Mouse (Mus musculus): ENCODE measurements around the gene Smc5.

Gene Smc5

DNA sequence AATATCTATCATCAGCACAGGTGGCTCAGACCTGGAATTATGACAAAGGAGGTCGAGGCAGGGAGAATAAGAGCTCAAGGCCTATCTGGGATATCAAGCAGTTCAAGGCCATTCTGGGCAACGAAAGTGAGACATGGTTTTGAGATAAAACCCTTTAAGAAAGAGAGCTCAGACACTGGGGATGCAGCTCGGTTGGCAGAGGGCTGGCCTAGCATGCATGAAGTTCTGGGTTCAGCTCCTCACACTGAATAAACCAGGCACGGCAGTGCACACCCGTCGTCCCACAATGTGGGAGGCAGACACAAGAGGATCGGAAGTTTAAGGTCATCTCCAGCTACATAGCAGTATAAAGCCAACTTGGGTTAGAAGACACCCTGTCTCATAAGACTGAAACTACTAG, 84.7 kb downstream of the Smc5 start:
- WGBS, result 86% methylated on average over 7 of the region's 7 CpGs

DNA sequence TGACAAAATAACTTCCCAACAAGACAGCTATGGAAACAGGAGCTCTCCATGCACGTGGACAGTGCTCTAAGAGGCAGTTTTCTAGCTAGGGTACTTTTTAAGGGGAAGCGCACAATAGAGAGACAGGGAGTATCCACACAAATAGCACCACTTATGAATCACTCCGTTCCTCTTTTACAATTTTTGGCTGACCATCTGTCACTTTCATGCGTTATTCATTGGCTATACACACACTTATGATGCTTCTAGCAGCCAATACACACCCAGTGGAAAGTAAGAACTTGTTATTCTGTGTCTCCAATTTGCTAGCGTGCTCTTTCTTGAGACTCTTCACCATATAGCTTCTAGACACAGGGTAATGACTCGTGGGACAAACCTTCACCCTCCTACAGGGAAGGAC, 86.0 kb downstream of the Smc5 start:
- 60% methylated on average over 6 of the region's 6 CpGs for WGBS

DNA sequence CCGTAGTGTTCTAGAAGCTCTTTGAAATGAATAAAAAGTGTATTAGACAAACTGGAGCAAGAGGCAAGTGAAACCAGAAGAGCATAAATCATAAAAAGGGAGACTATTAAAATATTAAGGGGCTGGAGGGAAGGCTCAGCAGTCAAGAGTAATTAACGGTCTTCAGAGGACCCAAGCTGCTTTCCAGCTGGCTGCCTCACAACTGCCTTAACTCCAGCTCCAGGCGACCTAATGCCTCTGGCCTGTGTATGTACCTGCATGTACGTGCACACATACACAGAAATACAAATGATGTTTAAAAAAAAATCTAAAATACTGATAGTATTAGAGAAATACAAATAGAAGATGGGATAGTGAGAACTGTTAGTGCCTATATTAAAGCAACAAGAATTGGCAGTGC, 89.6 kb downstream of the Smc5 start:
- WGBS, result 86% methylated on average over 4 of the region's 4 CpGs

DNA sequence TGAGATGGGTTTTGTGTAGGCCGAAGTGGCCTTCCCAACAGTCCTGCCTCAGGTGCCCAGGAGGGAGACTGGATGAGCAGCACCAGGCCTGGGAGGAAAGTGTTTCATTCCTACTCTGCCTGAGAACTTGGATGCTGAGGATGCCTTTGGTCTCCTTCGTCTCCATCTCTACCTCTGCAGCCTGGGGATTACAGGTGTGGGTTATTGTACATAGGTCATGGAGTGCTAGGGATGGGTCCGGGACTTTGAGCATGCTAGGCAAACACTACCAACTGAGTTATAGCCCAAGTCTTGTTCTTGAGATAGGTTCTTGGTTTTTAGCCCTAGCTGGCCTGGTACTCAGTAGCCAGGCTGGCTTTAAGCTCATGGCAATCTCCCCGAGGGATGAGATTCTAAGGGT, 90.2 kb downstream of the Smc5 start:
- 97% methylated on average over 4 of the region's 4 CpGs for WGBS

- 77% methylated on average over 3 of the region's 3 CpGs for WGBS
Measured at GRCm38 (mm10) chr19:23178533-23178932, 95.2 kb downstream of the Smc5 start.

- WGBS, result 86% methylated on average over 2 of the region's 2 CpGs
Measured at GRCm38 (mm10) chr19:23175511-23175910, 98.2 kb downstream of the Smc5 start.

- WGBS, result 85% methylated on average over 3 of the region's 3 CpGs
Measured at GRCm38 (mm10) chr19:23175090-23175489, 98.6 kb downstream of the Smc5 start.

GRCm38 (mm10) chr19:23171136-23171535, 102.6 kb downstream of the Smc5 start:
- WGBS, result 52% methylated on average over 2 of the region's 2 CpGs

- WGBS, result 63% methylated on average over 5 of the region's 5 CpGs
Measured at GRCm38 (mm10) chr19:23170476-23170875, 103.2 kb downstream of the Smc5 start.

- 89% methylated on average over 2 of the region's 2 CpGs for WGBS
Measured at GRCm38 (mm10) chr19:23169659-23170050, 104.0 kb downstream of the Smc5 start.

DNA sequence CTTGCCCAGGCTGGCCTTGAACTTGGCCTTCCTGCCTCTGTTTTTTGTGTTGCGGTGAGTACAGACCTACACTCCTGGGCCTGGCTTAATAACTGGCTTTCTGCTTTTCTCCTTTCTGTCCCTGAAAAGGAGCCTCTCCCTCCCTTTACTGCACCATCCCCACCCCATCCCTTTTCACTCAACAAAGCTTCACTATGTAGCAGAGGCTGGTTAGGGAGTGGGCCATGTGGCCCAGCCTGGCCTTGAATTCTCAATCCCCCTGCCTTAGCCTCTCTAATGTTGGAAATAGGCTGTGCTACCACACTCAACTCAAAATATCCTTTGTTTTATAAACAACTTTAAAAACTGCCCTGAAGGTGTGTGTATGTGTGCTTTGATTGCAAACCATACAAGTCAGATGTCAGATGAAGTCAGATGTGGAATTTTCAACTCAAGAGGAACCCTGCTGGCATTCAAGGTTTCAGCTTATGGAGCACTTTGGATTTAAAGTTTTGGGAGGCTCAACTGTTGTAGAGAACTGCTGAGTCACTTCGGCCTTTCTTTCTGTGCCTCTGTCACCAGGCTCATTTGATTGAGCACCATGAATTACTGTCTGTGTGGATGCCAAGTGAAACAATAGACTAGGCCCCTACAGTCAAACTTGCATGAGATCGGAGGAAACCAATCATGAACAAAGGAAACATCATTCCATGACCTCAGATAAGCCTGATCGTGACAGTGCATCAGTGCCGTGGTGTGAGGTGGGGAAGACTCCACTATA, 104.6 kb downstream of the Smc5 start:
- 55% methylated on average over 5 of the region's 5 CpGs for WGBS

- WGBS, result 41% methylated on average over 11 of the region's 11 CpGs
Measured at GRCm38 (mm10) chr19:23166550-23167284, 107.0 kb downstream of the Smc5 start.

GRCm38 (mm10) chr19:23164651-23165240, 109.0 kb downstream of the Smc5 start:
- 69% methylated on average over 16 of the region's 16 CpGs for WGBS

DNA sequence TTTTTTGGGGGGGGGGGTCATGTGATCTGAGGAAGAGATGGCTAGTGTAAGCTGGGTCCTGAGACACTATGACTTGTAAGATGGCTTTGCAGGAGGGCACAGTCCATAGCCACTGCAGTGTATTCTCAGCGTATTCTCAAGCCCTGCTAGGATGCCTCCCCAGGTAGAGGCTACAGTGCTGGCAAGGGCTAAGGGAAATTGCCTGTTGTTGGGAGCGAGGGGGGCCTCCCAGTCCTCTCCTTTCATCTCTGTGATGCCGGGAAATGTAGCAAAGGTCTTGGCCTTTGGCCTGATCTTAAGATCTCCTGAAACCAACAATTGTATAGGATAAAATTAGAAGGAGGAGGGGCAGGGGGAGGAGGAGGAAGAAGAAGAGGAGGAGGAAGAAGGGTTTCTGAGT, 110.3 kb downstream of the Smc5 start:
- WGBS, result 48% methylated on average over 3 of the region's 3 CpGs

DNA sequence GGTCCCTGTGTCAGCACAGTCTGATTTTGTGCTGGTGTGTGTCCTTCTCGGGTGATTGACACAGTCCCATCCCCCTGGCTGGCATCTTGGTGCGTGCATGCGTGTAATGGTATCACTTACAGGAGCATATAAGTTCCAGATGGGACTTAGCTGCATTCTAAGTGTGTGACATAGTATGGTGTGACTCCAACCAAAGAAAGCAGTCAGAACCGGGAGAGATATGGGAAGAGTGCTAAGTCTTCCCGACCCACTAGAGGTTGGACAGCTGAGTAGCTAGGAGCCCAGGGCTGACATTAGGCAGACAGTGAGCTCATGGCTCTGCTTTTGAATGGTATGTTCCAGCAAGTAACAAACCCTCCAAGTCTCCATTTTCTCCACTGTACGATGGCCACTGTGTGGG, 110.8 kb downstream of the Smc5 start:
- 46% methylated on average over 6 of the region's 6 CpGs for WGBS

- WGBS, result 11% methylated on average over 8 of the region's 8 CpGs
Measured at GRCm38 (mm10) chr19:23162387-23162809, 111.3 kb downstream of the Smc5 start.

DNA sequence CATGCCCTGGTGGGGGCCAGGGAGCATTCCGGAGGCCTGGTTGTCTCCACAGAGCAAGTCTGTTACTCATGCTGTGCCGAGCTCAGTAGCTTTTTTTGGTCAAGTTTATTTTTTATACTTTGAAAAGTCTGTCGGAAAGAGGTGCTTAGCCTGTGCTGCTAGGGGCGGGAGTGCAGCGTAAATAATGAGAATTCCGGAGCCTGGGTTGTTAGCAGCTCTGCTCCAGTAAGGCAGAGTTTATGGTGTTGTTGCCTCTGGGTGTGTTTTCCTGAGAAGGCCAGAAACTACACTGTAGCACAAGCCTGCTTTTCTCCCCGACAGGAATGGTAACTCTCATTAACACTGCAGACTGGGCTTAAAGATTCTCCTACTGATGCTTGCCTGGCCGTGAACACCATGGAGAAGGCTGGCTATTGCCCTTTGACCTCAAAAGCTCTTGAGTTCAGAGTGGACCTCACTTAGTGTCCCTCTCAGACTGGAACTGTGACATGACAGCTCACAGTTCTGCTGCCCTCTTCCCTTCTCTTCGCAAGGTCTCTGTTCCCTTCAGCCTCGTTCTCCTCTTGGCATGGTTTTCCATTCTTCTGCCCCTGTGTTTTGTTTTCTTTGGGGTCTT, 113.8 kb downstream of the Smc5 start:
- WGBS, result 29% methylated on average over 10 of the region's 10 CpGs
